15 mouse cellular contexts compared by ENCODE assay signal in genomic region chr1:59380926-59381325, GRCm38 (mm10).
DNase-seq lines count a peak whose midpoint lies in the region; TF ChIP-seq lines count a peak whose summit lies in the region.
"Had no signal": no experiment of that assay in that cellular context is flagged by ENCODE, and none has a peak within 500 bp of the region (broad histone marks: within the 10 kb centered on the region; RNA-seq: fewer than 3 reads in every experiment).

No protein-coding gene starts in this region.

- H3K27ac ChIP-seq in heart, embryonic 10.5 days, result no peak overlapping the region
- no peak overlapping the region for H3K27ac ChIP-seq in kidney, adult 2 months (ENCODE audit: insufficient read depth, low read depth, low read length)
- H3K27ac ChIP-seq: hindbrain, embryonic 10.5 days; left cerebral cortex, adult 2 months; liver, embryonic 13.5 days; neural tube, embryonic 12.5 days had no signal

- H3K36me3 ChIP-seq in heart, embryonic 10.5 days, result no peaks in the 10 kb centered on the region
- H3K36me3 ChIP-seq in kidney, adult 2 months (ENCODE audit: control insufficient read depth, insufficient read depth, low read length), result no peaks in the 10 kb centered on the region
- H3K36me3 ChIP-seq: hindbrain, embryonic 10.5 days; liver, embryonic 13.5 days; neural tube, embryonic 12.5 days had no signal

- DNase-seq in heart, adult 18-20 months, result peak; percentile 48 to 58
- no peak for DNase-seq in heart, embryonic 10.5 days (ENCODE audit: low spot score)
- DNase-seq in adipocyte (ENCODE audit: low spot score), result peak; percentile 24
- DNase-seq in heart, adult 9 months (ENCODE audit: low spot score in 2 of 2), result peak; percentile 19 to 32
- peak; percentile 19 for DNase-seq in lung, postnatal 14 days
- DNase-seq in kidney, adult 2 months, result no peak
- DNase-seq in spleen, postnatal 10 days (ENCODE audit: low spot score in 2 of 2), result no peak
- no peak for DNase-seq in spleen, postnatal 4 days (ENCODE audit: low spot score in 2 of 2)
- DNase-seq: cerebellum, adult 9-11 months; kidney, adult 18-20 months; liver, embryonic 13.5 days; thymus, adult 2 months had no signal

- TF ChIP-seq CTCF in kidney, adult 2 months (conservative IDR thresholded peaks at IDR 0.05; ENCODE audit: insufficient read depth, insufficient read length, low read depth, low read length), result no peak

- no peak overlapping the region for H3K4me3 ChIP-seq in heart, embryonic 10.5 days
- H3K4me3 ChIP-seq in kidney, adult 2 months (ENCODE audit: insufficient read depth, low read depth, low read length), result no peak overlapping the region
- H3K4me3 ChIP-seq: hindbrain, embryonic 10.5 days; left cerebral cortex, adult 2 months; liver, embryonic 13.5 days; neural tube, embryonic 12.5 days had no signal

- peaks cover 62% of the 10 kb centered on the region for H3K27me3 ChIP-seq in heart, embryonic 10.5 days (ENCODE audit: insufficient read depth, poor library complexity, severe bottlenecking)
- H3K27me3 ChIP-seq in kidney, adult 2 months (replicated peaks; ENCODE audit: control insufficient read depth, insufficient read depth, low read length), result no peaks in the 10 kb centered on the region
- H3K27me3 ChIP-seq: liver, embryonic 13.5 days; neural tube, embryonic 12.5 days had no signal

- no peaks in the 10 kb centered on the region for H3K9me3 ChIP-seq in heart, embryonic 10.5 days
- H3K9me3 ChIP-seq: hindbrain, embryonic 10.5 days; liver, embryonic 13.5 days; neural tube, embryonic 12.5 days had no signal

- H3K4me1 ChIP-seq in heart, embryonic 10.5 days, result peaks cover 14% of the 10 kb centered on the region
- no peaks in the 10 kb centered on the region for H3K4me1 ChIP-seq in kidney, adult 2 months (ENCODE audit: control insufficient read depth, insufficient read depth, low read length)

- TF ChIP-seq POLR2A in kidney, adult 2 months (IDR thresholded peaks at IDR 0.05; ENCODE audit: low read depth, low read length), result no peak

- WGBS in heart, embryonic 10.5 days, result 54% methylated on average over 10 of the region's 10 CpGs
- 48% methylated on average over 10 of the region's 10 CpGs for WGBS in kidney, adult 2 months

Comparison
In these comparisons a context has a peak if more than half of its experiments do, and no peak if none do; other contexts are left out.
1. DNase-seq: peak in heart, adult 18-20 months (2 of 2), adipocyte (single experiment), heart, adult 9 months (2 of 2) and lung, postnatal 14 days (single experiment); none in heart, embryonic 10.5 days (single experiment), kidney, adult 2 months (single experiment), spleen, postnatal 10 days (0 of 2) and spleen, postnatal 4 days (0 of 2).